Mouse (Mus musculus) brain, embryonic 14.5 days (tissue): Measurements from ENCODE around the gene Ovca2.

Source experiments
- CTCF ChIP-seq: fragments of 200-500 bp; IDR thresholded peaks from 2 replicates; pipeline ENCODE4 v1.5.1; 2012; ENCODE audit warnings: inconsistent platforms, mild to moderate bottlenecking, moderate library complexity, borderline replicate concordance; ENCODE audit not compliant: insufficient read depth, insufficient read length; ENCODE audit errors: extremely low read depth
- POLR2A ChIP-seq: fragments of 200-500 bp; IDR thresholded peaks from 2 replicates; pipeline ENCODE4 v1.6.1; 2012; ENCODE audit warnings: mild to moderate bottlenecking, inconsistent platforms, borderline replicate concordance; ENCODE audit not compliant: poor library complexity, insufficient read depth, insufficient read length, severe bottlenecking; ENCODE audit errors: extremely low read depth

DNA sequence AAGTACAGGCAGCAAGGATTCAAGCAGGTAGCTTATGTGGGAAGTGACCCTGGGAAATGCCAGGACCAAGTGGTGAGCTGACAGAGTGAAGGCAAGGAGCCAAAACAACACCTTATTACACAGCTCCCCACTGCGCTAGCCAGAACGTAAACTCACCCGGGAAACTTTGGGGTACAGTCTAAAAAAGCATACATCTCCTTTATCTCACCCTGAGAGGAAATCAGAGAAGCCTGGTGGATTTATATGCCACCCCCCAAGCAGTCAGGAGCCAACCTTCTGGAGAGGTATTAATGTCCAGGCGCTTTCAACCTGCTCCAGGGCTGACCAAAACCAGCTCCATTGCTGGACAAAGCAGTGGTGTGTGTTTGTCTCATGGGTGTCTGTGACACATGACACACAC lies 25.3 kb upstream of the Ovca2 start:
- TF ChIP-seq POLR2A (no peak), CTCF (no peak)
